Mouse (Mus musculus): ENCODE measurements around the gene Lilrb4a. TPM values are rescaled to one million over a fixed set of nuclear protein-coding genes. Genes with fewer than 3 reads are reported as not detected.

The Lilrb4a gene
- polyA plus RNA-seq, 1 experiment from 2014 or later: 4.3 TPM

- ATAC-seq (ENCODE audit: insufficient number of reproducible peaks, insufficient read depth, low FRiP score, low read depth): no peak
- no peak overlapping the region for H3K4me2 ChIP-seq (ENCODE audit: low read length)
These were observed 29.3 kb downstream of the Lilrb4a start for GRCm38 (mm10) chr10:51520021-51520420.

DNA sequence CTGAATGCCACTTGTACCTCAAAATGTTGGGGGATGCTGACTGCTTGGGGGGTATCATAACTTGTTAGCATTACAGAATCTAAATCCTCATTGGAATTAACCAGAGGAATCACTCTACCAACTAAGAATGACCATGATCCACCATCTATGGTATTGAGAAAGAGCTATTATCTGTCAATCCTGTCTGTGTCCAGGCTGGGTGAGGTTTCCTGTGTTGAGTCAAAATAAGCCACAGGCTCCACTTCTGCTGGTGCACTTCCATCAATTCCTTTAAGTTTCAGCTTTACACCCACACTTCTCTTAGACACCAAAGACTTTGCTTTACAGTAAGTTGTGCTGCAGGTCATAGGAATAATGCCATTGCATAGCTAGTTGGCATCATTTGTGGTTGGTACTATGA lies 30.7 kb downstream of the Lilrb4a start:
- H3K9me3 ChIP-seq (ENCODE audit: control insufficient read depth, low read length): no peaks in the 10 kb centered on the region
- no peak for ATAC-seq (ENCODE audit: insufficient number of reproducible peaks, insufficient read depth, low FRiP score, low read depth)
- no peak overlapping the region for H3K9ac ChIP-seq (ENCODE audit: low read length)
- H3K27me3 ChIP-seq (ENCODE audit: control insufficient read depth, insufficient read depth, low read length): no peaks in the 10 kb centered on the region
- H3K36me3 ChIP-seq (ENCODE audit: control insufficient read depth, insufficient read depth, low read length): no peaks in the 10 kb centered on the region
- no peak overlapping the region for H3K4me2 ChIP-seq (ENCODE audit: low read length)
- H3K4me1 ChIP-seq (ENCODE audit: control insufficient read depth in 2 of 2, insufficient read depth in 2 of 2, low read length in 2 of 2): no peaks in the 10 kb centered on the region
- H3K27ac ChIP-seq (replicated peaks in 1 of 2; ENCODE audit: control insufficient read depth in 1 of 2, insufficient read depth in 1 of 2, low read depth in 2 of 2, low read length in 2 of 2): no peak overlapping the region
- no peak overlapping the region for H3K4me3 ChIP-seq (ENCODE audit: control insufficient read depth in 1 of 2, insufficient read depth in 1 of 2, low read depth in 1 of 2, low read length in 2 of 2)

More at GRCm38 (mm10) chr10:51520021-51520420, 29.3 kb downstream of the Lilrb4a start:
- no peaks in the 10 kb centered on the region for H3K36me3 ChIP-seq (ENCODE audit: control insufficient read depth, insufficient read depth, low read length)
- no peak overlapping the region for H3K4me3 ChIP-seq (ENCODE audit: control insufficient read depth in 1 of 2, insufficient read depth in 1 of 2, low read depth in 1 of 2, low read length in 2 of 2)
- no peak overlapping the region for H3K27ac ChIP-seq (replicated peaks in 1 of 2; ENCODE audit: control insufficient read depth in 1 of 2, insufficient read depth in 1 of 2, low read depth in 2 of 2, low read length in 2 of 2)
- H3K9me3 ChIP-seq (ENCODE audit: control insufficient read depth, low read length): no peaks in the 10 kb centered on the region
- no peaks in the 10 kb centered on the region for H3K4me1 ChIP-seq (ENCODE audit: control insufficient read depth in 2 of 2, insufficient read depth in 2 of 2, low read length in 2 of 2)
- H3K9ac ChIP-seq (ENCODE audit: low read length): no peak overlapping the region
- H3K27me3 ChIP-seq (ENCODE audit: control insufficient read depth, insufficient read depth, low read length): no peaks in the 10 kb centered on the region

GRCm38 (mm10) chr10:51526090-51526489 lies 35.3 kb downstream of the Lilrb4a start:
- Histone ChIP-seq H3K27me3 (ENCODE audit: control insufficient read depth, insufficient read depth, low read length) (no peaks in the 10 kb centered on the region), H3K27ac (replicated peaks in 1 of 2; ENCODE audit: control insufficient read depth in 1 of 2, insufficient read depth in 1 of 2, low read depth in 2 of 2, low read length in 2 of 2) (no peak overlapping the region), H3K4me2 (ENCODE audit: low read length) (no peak overlapping the region), H3K9ac (ENCODE audit: low read length) (no peak overlapping the region), H3K36me3 (ENCODE audit: control insufficient read depth, insufficient read depth, low read length) (no peaks in the 10 kb centered on the region), H3K9me3 (ENCODE audit: control insufficient read depth, low read length) (no peaks in the 10 kb centered on the region), H3K4me3 (ENCODE audit: control insufficient read depth in 1 of 2, insufficient read depth in 1 of 2, low read depth in 1 of 2, low read length in 2 of 2) (no peak overlapping the region), H3K4me1 (ENCODE audit: control insufficient read depth in 2 of 2, insufficient read depth in 2 of 2, low read length in 2 of 2) (0 out of 4 replicates have a peak, but pooled peaks cover 3 to 4% of the 10 kb centered on the region in 2 experiments)
- ATAC-seq (ENCODE audit: insufficient number of reproducible peaks, insufficient read depth, low FRiP score, low read depth): no peak
- WGBS: 73% methylated on average over 7 of the region's 7 CpGs

DNA sequence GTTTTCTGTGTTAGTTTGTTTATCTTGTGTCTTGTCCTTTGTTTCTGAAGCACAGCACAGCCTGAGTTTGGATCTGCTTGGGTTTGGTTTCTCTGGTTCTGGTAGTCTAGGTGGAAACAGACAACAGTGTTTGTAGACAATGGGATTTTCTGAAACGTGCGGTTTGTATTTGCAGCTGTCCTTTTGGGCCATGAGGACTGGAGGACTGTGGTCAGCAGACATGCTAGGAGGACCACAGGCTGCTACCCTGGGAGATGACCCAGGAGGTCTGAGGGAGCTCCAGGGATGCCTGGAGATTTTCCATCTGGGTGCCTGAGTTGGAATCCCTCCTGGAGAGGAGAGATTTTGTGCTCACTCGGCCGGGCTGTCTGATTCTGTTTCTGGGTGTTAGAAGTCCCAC lies 35.9 kb downstream of the Lilrb4a start:
- H3K36me3 ChIP-seq (ENCODE audit: control insufficient read depth, insufficient read depth, low read length): no peaks in the 10 kb centered on the region
- H3K9ac ChIP-seq (ENCODE audit: low read length): no peak overlapping the region
- no peak overlapping the region for H3K4me3 ChIP-seq (ENCODE audit: control insufficient read depth in 1 of 2, insufficient read depth in 1 of 2, low read depth in 1 of 2, low read length in 2 of 2)
- ATAC-seq (ENCODE audit: insufficient number of reproducible peaks, insufficient read depth, low FRiP score, low read depth): no peak
- H3K4me1 ChIP-seq (ENCODE audit: control insufficient read depth in 2 of 2, insufficient read depth in 2 of 2, low read length in 2 of 2): 0 out of 4 replicates have a peak, but pooled peaks cover 3 to 4% of the 10 kb centered on the region in 2 experiments
- 57% methylated on average over 4 of the region's 4 CpGs for WGBS
- H3K27ac ChIP-seq (replicated peaks in 1 of 2; ENCODE audit: control insufficient read depth in 1 of 2, insufficient read depth in 1 of 2, low read depth in 2 of 2, low read length in 2 of 2): no peak overlapping the region
- H3K9me3 ChIP-seq (ENCODE audit: control insufficient read depth, low read length): no peaks in the 10 kb centered on the region
- H3K27me3 ChIP-seq (ENCODE audit: control insufficient read depth, insufficient read depth, low read length): no peaks in the 10 kb centered on the region
- H3K4me2 ChIP-seq (ENCODE audit: low read length): no peak overlapping the region

DNA sequence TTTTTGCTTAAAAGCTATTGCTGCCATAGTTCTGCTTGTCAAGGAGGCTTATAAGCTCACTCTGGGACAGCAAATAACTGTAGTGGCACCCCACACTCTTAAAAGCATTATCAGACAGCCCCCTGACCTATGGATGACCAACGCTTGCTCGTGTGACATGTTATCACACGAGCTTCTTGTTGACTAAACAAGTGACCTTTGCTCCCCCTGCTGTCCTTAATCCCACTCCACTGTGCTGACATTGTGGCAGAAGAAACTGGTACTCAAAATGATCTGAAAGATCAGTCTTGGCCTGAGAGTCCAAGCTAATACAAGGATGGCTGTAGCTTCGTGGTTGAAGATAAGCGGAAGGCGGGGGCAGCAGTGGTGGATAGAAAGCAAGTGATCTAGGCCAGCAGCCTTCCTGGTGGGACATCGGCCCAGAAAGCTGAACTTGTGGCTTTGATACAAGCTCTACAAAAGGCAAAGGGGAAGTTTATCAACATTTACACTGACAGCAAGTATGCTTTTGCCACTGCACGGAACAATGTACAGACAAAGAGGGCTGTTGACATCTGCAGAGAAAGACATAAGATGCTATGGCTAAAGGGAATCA lies 38.2 kb downstream of the Lilrb4a start:
- Histone ChIP-seq H3K4me3 (ENCODE audit: control insufficient read depth in 1 of 2, insufficient read depth in 1 of 2, low read depth in 1 of 2, low read length in 2 of 2) (no peak overlapping the region), H3K4me2 (ENCODE audit: low read length) (no peak overlapping the region), H3K4me1 (ENCODE audit: control insufficient read depth in 2 of 2, insufficient read depth in 2 of 2, low read length in 2 of 2) (0 out of 4 replicates have a peak, but pooled peaks cover 3 to 4% of the 10 kb centered on the region in 2 experiments), H3K36me3 (ENCODE audit: control insufficient read depth, insufficient read depth, low read length) (no peaks in the 10 kb centered on the region), H3K27ac (replicated peaks in 1 of 2; ENCODE audit: control insufficient read depth in 1 of 2, insufficient read depth in 1 of 2, low read depth in 2 of 2, low read length in 2 of 2) (no peak overlapping the region; a peak in 1 of 4 replicates), H3K27me3 (ENCODE audit: control insufficient read depth, insufficient read depth, low read length) (no peaks in the 10 kb centered on the region), H3K9me3 (ENCODE audit: control insufficient read depth, low read length) (no peaks in the 10 kb centered on the region), H3K9ac (ENCODE audit: low read length) (no peak overlapping the region)
- ATAC-seq (ENCODE audit: insufficient number of reproducible peaks, insufficient read depth, low FRiP score, low read depth): no peak
- 35% methylated on average over 8 of the region's 8 CpGs for WGBS

- Histone ChIP-seq H3K4me1 (ENCODE audit: control insufficient read depth in 2 of 2, insufficient read depth in 2 of 2, low read length in 2 of 2) (0 out of 4 replicates have a peak, but pooled peaks cover 3 to 4% of the 10 kb centered on the region in 2 experiments), H3K9me3 (ENCODE audit: control insufficient read depth, low read length) (no peaks in the 10 kb centered on the region), H3K4me3 (ENCODE audit: control insufficient read depth in 1 of 2, insufficient read depth in 1 of 2, low read depth in 1 of 2, low read length in 2 of 2) (no peak overlapping the region), H3K9ac (ENCODE audit: low read length) (no peak overlapping the region), H3K27ac (replicated peaks in 1 of 2; ENCODE audit: control insufficient read depth in 1 of 2, insufficient read depth in 1 of 2, low read depth in 2 of 2, low read length in 2 of 2) (no peak overlapping the region), H3K4me2 (ENCODE audit: low read length) (no peak overlapping the region), H3K27me3 (ENCODE audit: control insufficient read depth, insufficient read depth, low read length) (no peaks in the 10 kb centered on the region), H3K36me3 (ENCODE audit: control insufficient read depth, insufficient read depth, low read length) (no peaks in the 10 kb centered on the region)
- no peak for ATAC-seq (ENCODE audit: insufficient number of reproducible peaks, insufficient read depth, low FRiP score, low read depth)
- 28% methylated on average over 3 of the region's 3 CpGs for WGBS
These were observed 38.7 kb downstream of the Lilrb4a start for GRCm38 (mm10) chr10:51529497-51529896.

DNA sequence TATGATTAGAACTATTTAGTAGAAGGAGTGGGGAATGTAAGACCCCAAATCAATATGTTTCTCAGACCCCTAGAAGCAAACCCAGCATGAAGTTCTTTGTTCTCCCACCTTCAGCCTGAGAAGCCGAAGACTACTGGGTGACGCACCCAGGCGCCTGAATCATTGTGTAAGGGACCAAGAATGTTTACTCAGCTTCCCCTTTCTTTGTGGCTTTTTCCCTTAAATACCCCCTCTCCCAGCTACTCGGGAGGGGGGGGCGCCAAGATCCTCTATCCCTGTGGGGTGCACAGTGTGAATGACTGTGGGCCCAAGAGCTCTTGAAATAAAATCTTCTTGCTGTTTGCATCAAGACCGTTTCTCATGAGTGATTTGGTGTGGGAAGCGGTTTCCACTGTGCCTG lies 40.1 kb downstream of the Lilrb4a start:
- 89% methylated on average over 7 of the region's 7 CpGs for WGBS
- no peaks in the 10 kb centered on the region for H3K27me3 ChIP-seq (ENCODE audit: control insufficient read depth, insufficient read depth, low read length)
- no peaks in the 10 kb centered on the region for H3K36me3 ChIP-seq (ENCODE audit: control insufficient read depth, insufficient read depth, low read length)
- no peak for ATAC-seq (ENCODE audit: insufficient number of reproducible peaks, insufficient read depth, low FRiP score, low read depth)
- no peaks in the 10 kb centered on the region for H3K9me3 ChIP-seq (ENCODE audit: control insufficient read depth, low read length)
- H3K9ac ChIP-seq (ENCODE audit: low read length): no peak overlapping the region
- H3K4me3 ChIP-seq (ENCODE audit: control insufficient read depth in 1 of 2, insufficient read depth in 1 of 2, low read depth in 1 of 2, low read length in 2 of 2): no peak overlapping the region
- no peak overlapping the region for H3K4me2 ChIP-seq (ENCODE audit: low read length)
- 0 out of 4 replicates have a peak, but pooled peaks cover 3 to 4% of the 10 kb centered on the region in 2 experiments for H3K4me1 ChIP-seq (ENCODE audit: control insufficient read depth in 2 of 2, insufficient read depth in 2 of 2, low read length in 2 of 2)
- H3K27ac ChIP-seq (replicated peaks in 1 of 2; ENCODE audit: control insufficient read depth in 1 of 2, insufficient read depth in 1 of 2, low read depth in 2 of 2, low read length in 2 of 2): no peak overlapping the region

Measured in heart, embryonic 14.5 days (tissue).